Mouse (Mus musculus) thymus, adult 2 months (tissue): ENCODE measurements at regions not wholly inside any gene's neighbourhood (a gene's known extent, or its start where the extent isn't known, plus 50 kb on each side); places are given as distances from the start of the nearest gene placed in this dataset.

Experiments used
- CTCF ChIP-seq: fragments of 200-500 bp; IDR thresholded peaks from 2 replicates; pipeline ENCODE4 v1.5.1; 2012; ENCODE audit warnings: mild to moderate bottlenecking, control low read depth, low read length, moderate library complexity, borderline replicate concordance; ENCODE audit not compliant: control insufficient read depth, poor library complexity, insufficient read depth; ENCODE audit errors: extremely low read depth
- POLR2A ChIP-seq: fragments of 200-500 bp; IDR thresholded peaks from 2 replicates; pipeline ENCODE4 v1.6.1; 2012; ENCODE audit warnings: mild to moderate bottlenecking, low read length, control low read depth, moderate library complexity; ENCODE audit not compliant: control insufficient read depth, poor library complexity, insufficient read depth; ENCODE audit errors: extremely low read depth

- TF ChIP-seq CTCF (no peak), POLR2A (no peak)
These were observed 1326.0 kb upstream of the Zeb2 start for GRCm38 (mm10) chr2:46443061-46443685.
